Mouse (Mus musculus): ENCODE results near the gene Arrdc2.

DNA sequence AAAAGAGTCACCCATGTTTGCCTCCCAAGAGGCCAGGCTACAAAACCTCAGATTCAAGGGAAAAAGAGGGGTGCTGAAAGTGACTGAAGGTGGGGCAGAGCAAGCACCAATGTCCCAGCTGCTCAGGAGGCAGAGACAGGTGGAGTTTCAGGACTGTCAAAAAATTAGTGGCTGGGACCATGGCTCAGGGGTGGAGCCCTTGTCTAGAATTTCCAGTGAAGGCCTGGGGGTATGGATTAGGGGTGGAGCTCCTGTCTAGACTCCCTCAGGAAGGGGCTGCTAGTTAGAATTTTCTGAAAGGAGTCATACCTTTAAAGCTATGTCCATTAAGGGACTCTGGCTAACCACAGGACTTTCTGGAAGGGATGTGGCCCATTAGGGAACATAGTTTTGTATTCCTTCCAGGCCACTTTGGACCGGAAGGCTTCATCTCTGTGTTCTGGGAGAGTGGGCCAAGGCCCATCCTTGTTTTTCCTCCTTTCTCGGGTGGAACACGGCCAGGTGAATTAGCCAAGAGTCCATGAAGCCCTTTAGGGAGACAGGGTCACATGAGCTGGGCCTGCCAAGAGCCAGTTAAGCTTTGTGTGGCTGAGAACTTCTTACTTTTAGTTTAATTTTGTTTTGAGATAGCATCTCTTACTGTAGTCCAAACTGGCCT is 9.9 kb upstream of the Arrdc2 start:
- TF ChIP-seq CTCF (IDR thresholded peaks at IDR 0.05; ENCODE audit: borderline replicate concordance, insufficient read depth, low read length) (no peak), POLR2A (IDR thresholded peaks at IDR 0.05; ENCODE audit: low read depth, low read length) (no peak)
